Mouse (Mus musculus) forebrain, embryonic 13.5 days (tissue): ENCODE measurements around the gene Paqr9. TPM values are rescaled to one million over a fixed set of nuclear protein-coding genes. Genes with fewer than 3 reads are reported as not detected.

Experiments
- ATAC-seq: fragments of 200-750 bp; cut with Nextera tagmentation; 2 replicates; pipeline ENCODE4 v1.8.0; 2017
- H3K27ac ChIP-seq: fragments of 300-500 bp; sonication (generic); 2 replicates; pipeline ENCODE4 v1.5.1; 2015; ENCODE audit warnings: inconsistent platforms, mild to moderate bottlenecking, moderate library complexity
- H3K27me3 ChIP-seq: fragments of 300-500 bp; sonication (generic); 2 replicates; pipeline ENCODE4 v1.6.1; 2015; ENCODE audit warnings: mild to moderate bottlenecking, inconsistent platforms
- H3K36me3 ChIP-seq: fragments of 300-500 bp; sonication (generic); 2 replicates; pipeline ENCODE4 v1.6.1; 2015; ENCODE audit warnings: mild to moderate bottlenecking, inconsistent platforms; ENCODE audit not compliant: poor library complexity, severe bottlenecking
- H3K4me1 ChIP-seq: fragments of 300-500 bp; sonication (generic); 2 replicates; pipeline ENCODE4 v1.6.1; 2015; ENCODE audit warnings: inconsistent platforms
- H3K4me2 ChIP-seq: fragments of 300-500 bp; sonication (generic); 2 replicates; pipeline ENCODE4 v1.6.1; 2015; ENCODE audit warnings: inconsistent platforms, mild to moderate bottlenecking, moderate library complexity
- H3K4me3 ChIP-seq: fragments of 300-500 bp; sonication (generic); 2 replicates; pipeline ENCODE4 v1.5.1; 2015; ENCODE audit warnings: mild to moderate bottlenecking, inconsistent platforms
- H3K9ac ChIP-seq: fragments of 300-500 bp; sonication (generic); 2 replicates; pipeline ENCODE4 v1.6.1; 2015; ENCODE audit warnings: mild to moderate bottlenecking, inconsistent platforms
- H3K9me3 ChIP-seq: fragments of 300-500 bp; sonication (generic); replicated peaks from 2 replicates; pipeline ENCODE4 v1.6.1; 2016; ENCODE audit warnings: inconsistent platforms
- WGBS: fragments of 180-500 bp; shearing (Covaris S2); methylation state at CpG from one replicate; pipeline ENCODE4 v1.1.7; 2015; 5-methylcytosine and 5-hydroxymethylcytosine counted together
- polyA plus RNA-seq: library from polyadenylated mRNA; unstranded; fragments of >200 nt; fragmentation: Nextera tagmentation; extraction: Ambion mirVana; gene quantifications from 2 replicates; pipeline ENCODE4 v1.2.1, GENCODE M21; 2015

Gene Paqr9
- polyA plus RNA-seq, 1 experiment from 2014 or later, result 0.81 TPM

- WGBS, result 77% methylated on average over 9 of the region's 9 CpGs
- H3K4me2 ChIP-seq, result no peak overlapping the region
- no peaks in the 10 kb centered on the region for H3K36me3 ChIP-seq
- ATAC-seq, result no peak
- no peak overlapping the region for H3K27ac ChIP-seq
- no peaks in the 10 kb centered on the region for H3K9me3 ChIP-seq
- H3K4me3 ChIP-seq, result no peak overlapping the region
- no peaks in the 10 kb centered on the region for H3K4me1 ChIP-seq
- no peak overlapping the region for H3K9ac ChIP-seq
- H3K27me3 ChIP-seq, result 0 out of 2 replicates have a peak, but pooled peaks cover 3% of the 10 kb centered on the region
Measured at GRCm38 (mm10) chr9:95550856-95551774, 8.3 kb upstream of the Paqr9 start.

- Histone ChIP-seq H3K4me2 (no peak overlapping the region), H3K9me3 (no peaks in the 10 kb centered on the region), H3K27me3 (peaks cover 8% of the 10 kb centered on the region), H3K27ac (no peak overlapping the region), H3K36me3 (no peaks in the 10 kb centered on the region), H3K4me3 (no peak overlapping the region), H3K9ac (no peak overlapping the region), H3K4me1 (no peaks in the 10 kb centered on the region)
- WGBS, result 60% methylated on average over 10 of the region's 10 CpGs
- peak; percentile 24; the same call in 1 of the 2 replicates for ATAC-seq
Measured at GRCm38 (mm10) chr9:95552175-95552705, 7.2 kb upstream of the Paqr9 start.

- H3K27ac ChIP-seq, result no peak overlapping the region
- H3K4me1 ChIP-seq, result 0 out of 2 replicates have a peak, but pooled peaks cover 6% of the 10 kb centered on the region
- peaks cover 26% of the 10 kb centered on the region for H3K27me3 ChIP-seq
- no peaks in the 10 kb centered on the region for H3K36me3 ChIP-seq
- H3K4me2 ChIP-seq, result no peak overlapping the region
- H3K9ac ChIP-seq, result no peak overlapping the region
- no peak for ATAC-seq
- 87% methylated on average over 18 of the region's 18 CpGs for WGBS
- no peaks in the 10 kb centered on the region for H3K9me3 ChIP-seq
- H3K4me3 ChIP-seq, result no peak overlapping the region
Measured at GRCm38 (mm10) chr9:95554231-95555221, 4.9 kb upstream of the Paqr9 start.

GRCm38 (mm10) chr9:95555233-95555740 lies 4.2 kb upstream of the Paqr9 start:
- H3K4me1 ChIP-seq, result peaks cover 11% of the 10 kb centered on the region
- ATAC-seq, result no peak
- peaks cover 31% of the 10 kb centered on the region for H3K27me3 ChIP-seq
- H3K9ac ChIP-seq, result no peak overlapping the region
- WGBS, result 63% methylated on average over 5 of the region's 5 CpGs
- H3K4me2 ChIP-seq, result no peak overlapping the region
- no peaks in the 10 kb centered on the region for H3K9me3 ChIP-seq
- H3K27ac ChIP-seq, result no peak overlapping the region
- no peaks in the 10 kb centered on the region for H3K36me3 ChIP-seq
- no peak overlapping the region for H3K4me3 ChIP-seq

- Histone ChIP-seq H3K4me1 (peaks cover 14% of the 10 kb centered on the region), H3K4me2 (no peak overlapping the region), H3K27ac (no peak overlapping the region), H3K9me3 (no peaks in the 10 kb centered on the region), H3K27me3 (peaks cover 39% of the 10 kb centered on the region), H3K9ac (no peak overlapping the region), H3K36me3 (no peaks in the 10 kb centered on the region), H3K4me3 (no peak overlapping the region)
- 91% methylated on average over 4 of the region's 4 CpGs for WGBS
- no peak for ATAC-seq
Measured at GRCm38 (mm10) chr9:95556067-95556512, 3.4 kb upstream of the Paqr9 start.

GRCm38 (mm10) chr9:95557722-95558121 lies 1.7 kb upstream of the Paqr9 start:
- Histone ChIP-seq H3K27ac (no peak overlapping the region), H3K36me3 (no peaks in the 10 kb centered on the region), H3K4me1 (peaks cover 14% of the 10 kb centered on the region), H3K9ac (no peak overlapping the region), H3K4me3 (no peak overlapping the region), H3K9me3 (no peaks in the 10 kb centered on the region), H3K27me3 (peaks cover 52% of the 10 kb centered on the region), H3K4me2 (no peak overlapping the region)
- ATAC-seq, result no peak
- WGBS, result 69% methylated on average over 6 of the region's 6 CpGs

- no peak overlapping the region for H3K27ac ChIP-seq
- peak overlapping the region; percentile 65 for H3K4me3 ChIP-seq
- H3K4me2 ChIP-seq, result peak overlapping the region; percentile 92
- H3K9me3 ChIP-seq, result no peaks in the 10 kb centered on the region
- peak overlapping the region; percentile 75 for H3K9ac ChIP-seq
- peaks cover 59% of the 10 kb centered on the region for H3K27me3 ChIP-seq
- H3K4me1 ChIP-seq, result peaks cover 14% of the 10 kb centered on the region
- no peak for ATAC-seq
- H3K36me3 ChIP-seq, result no peaks in the 10 kb centered on the region
- 10% methylated on average over 11 of the region's 11 CpGs for WGBS
Measured at GRCm38 (mm10) chr9:95558726-95559058, 765 bp upstream of the Paqr9 start.

GRCm38 (mm10) chr9:95559936-95560735 lies 679 bp downstream of the Paqr9 start:
- no peaks in the 10 kb centered on the region for H3K36me3 ChIP-seq
- H3K9ac ChIP-seq, result peak overlapping the region; percentile 75
- no peak overlapping the region for H3K27ac ChIP-seq
- H3K9me3 ChIP-seq, result no peaks in the 10 kb centered on the region
- 14% methylated on average over 76 of the region's 78 CpGs for WGBS
- H3K27me3 ChIP-seq, result peaks cover 59% of the 10 kb centered on the region
- peak; percentile 79 for ATAC-seq
- peak overlapping the region; percentile 65 for H3K4me3 ChIP-seq
- H3K4me2 ChIP-seq, result peak overlapping the region; percentile 92
- H3K4me1 ChIP-seq, result peaks cover 14% of the 10 kb centered on the region

- H3K4me3 ChIP-seq, result no peak overlapping the region
- peaks cover 34% of the 10 kb centered on the region for H3K27me3 ChIP-seq
- WGBS, result 87% methylated on average over 4 of the region's 4 CpGs
- H3K4me2 ChIP-seq, result no peak overlapping the region
- ATAC-seq, result no peak
- H3K4me1 ChIP-seq, result peaks cover 8% of the 10 kb centered on the region
- no peak overlapping the region for H3K27ac ChIP-seq
- no peaks in the 10 kb centered on the region for H3K9me3 ChIP-seq
- H3K9ac ChIP-seq, result no peak overlapping the region
- H3K36me3 ChIP-seq, result no peaks in the 10 kb centered on the region
Measured at GRCm38 (mm10) chr9:95564047-95564446, 4.6 kb downstream of the Paqr9 start.

GRCm38 (mm10) chr9:95566394-95566793 lies 6.9 kb downstream of the Paqr9 start:
- WGBS, result 90% methylated on average over 10 of the region's 10 CpGs
- no peak overlapping the region for H3K9ac ChIP-seq
- H3K4me1 ChIP-seq, result no peaks in the 10 kb centered on the region
- H3K4me3 ChIP-seq, result no peak overlapping the region
- no peaks in the 10 kb centered on the region for H3K36me3 ChIP-seq
- no peak for ATAC-seq
- no peaks in the 10 kb centered on the region for H3K9me3 ChIP-seq
- peaks cover 17% of the 10 kb centered on the region for H3K27me3 ChIP-seq
- no peak overlapping the region for H3K27ac ChIP-seq
- H3K4me2 ChIP-seq, result no peak overlapping the region

- WGBS, result 60% methylated on average over 5 of the region's 5 CpGs
- Histone ChIP-seq H3K27me3 (peaks cover 12% of the 10 kb centered on the region), H3K36me3 (no peaks in the 10 kb centered on the region), H3K9me3 (no peaks in the 10 kb centered on the region), H3K4me1 (no peaks in the 10 kb centered on the region), H3K4me2 (no peak overlapping the region), H3K4me3 (no peak overlapping the region), H3K27ac (no peak overlapping the region), H3K9ac (no peak overlapping the region)
- ATAC-seq, result no peak
Measured at GRCm38 (mm10) chr9:95566931-95567330, 7.5 kb downstream of the Paqr9 start.
